Mouse (Mus musculus): ENCODE measurements around the gene Stambpl1. TPM values are rescaled to one million over a fixed set of nuclear protein-coding genes. Genes with fewer than 3 reads are reported as not detected.

Stambpl1 gene
- polyA plus RNA-seq (2015; fragmentation: Nextera tagmentation; extraction: Ambion mirVana): 13.2 and 13.7 TPM in 2 replicates

- H3K27me3 ChIP-seq: peaks cover 16% of the 10 kb centered on the region
- ATAC-seq (ENCODE audit: insufficient number of reproducible peaks, insufficient read depth, low FRiP score, low TSS enrichment, low read depth): peak; percentile 73
- H3K27ac ChIP-seq: peak within 1 kb of the TSS; percentile 71
- peaks cover 27% of the 10 kb centered on the region for H3K4me1 ChIP-seq
- H3K9me3 ChIP-seq: no peaks in the 10 kb centered on the region
- peak within 1 kb of the TSS; percentile 66 for H3K4me3 ChIP-seq
- WGBS: under 1% methylated on average over 62 of the region's 62 CpGs
- no peaks in the 10 kb centered on the region for H3K36me3 ChIP-seq
- peak within 1 kb of the TSS; percentile 87 for H3K4me2 ChIP-seq
- H3K9ac ChIP-seq: peak within 1 kb of the TSS; percentile 79
Observed at GRCm38 (mm10) chr19:34192008-34192963, at the start of gene Stambpl1. Stambpl1 (plus strand) TSS chr19:34192229.

- H3K4me1 ChIP-seq: peaks cover 2% of the 10 kb centered on the region
- 73% methylated on average over 4 of the region's 4 CpGs for WGBS
- H3K9ac ChIP-seq: no peak overlapping the region
- no peak overlapping the region for H3K27ac ChIP-seq
- no peaks in the 10 kb centered on the region for H3K9me3 ChIP-seq
- no peak for ATAC-seq (ENCODE audit: insufficient number of reproducible peaks, insufficient read depth, low FRiP score, low TSS enrichment, low read depth)
- H3K4me2 ChIP-seq: no peak overlapping the region
- no peaks in the 10 kb centered on the region for H3K36me3 ChIP-seq
- H3K4me3 ChIP-seq: no peak overlapping the region
- no peaks in the 10 kb centered on the region for H3K27me3 ChIP-seq
Observed at GRCm38 (mm10) chr19:34148421-34148820, 43.6 kb upstream of the Stambpl1 start.

- Histone ChIP-seq H3K4me1 (peaks cover 10% of the 10 kb centered on the region), H3K27ac (no peak overlapping the region), H3K9ac (no peak overlapping the region), H3K27me3 (no peaks in the 10 kb centered on the region), H3K9me3 (no peaks in the 10 kb centered on the region), H3K4me2 (no peak overlapping the region), H3K36me3 (no peaks in the 10 kb centered on the region), H3K4me3 (no peak overlapping the region)
- no peak for ATAC-seq (ENCODE audit: insufficient number of reproducible peaks, insufficient read depth, low FRiP score, low TSS enrichment, low read depth)
- 66% methylated on average over 1 of the region's 1 CpGs for WGBS
Observed at GRCm38 (mm10) chr19:34151909-34152308, 40.1 kb upstream of the Stambpl1 start.

GRCm38 (mm10) chr19:34153263-34154144, 38.5 kb upstream of the Stambpl1 start:
- no peaks in the 10 kb centered on the region for H3K9me3 ChIP-seq
- WGBS: 37% methylated on average over 6 of the region's 6 CpGs
- no peaks in the 10 kb centered on the region for H3K36me3 ChIP-seq
- no peak overlapping the region for H3K4me3 ChIP-seq
- ATAC-seq (ENCODE audit: insufficient number of reproducible peaks, insufficient read depth, low FRiP score, low TSS enrichment, low read depth): no peak
- no peak overlapping the region for H3K9ac ChIP-seq
- peaks cover 10% of the 10 kb centered on the region for H3K4me1 ChIP-seq
- H3K27me3 ChIP-seq: no peaks in the 10 kb centered on the region
- no peak overlapping the region for H3K27ac ChIP-seq
- H3K4me2 ChIP-seq: no peak overlapping the region

GRCm38 (mm10) chr19:34162693-34163092, 29.3 kb upstream of the Stambpl1 start:
- Histone ChIP-seq H3K9me3 (no peaks in the 10 kb centered on the region), H3K9ac (no peak overlapping the region), H3K27me3 (no peaks in the 10 kb centered on the region), H3K4me2 (no peak overlapping the region), H3K4me3 (no peak overlapping the region), H3K4me1 (no peaks in the 10 kb centered on the region), H3K27ac (no peak overlapping the region), H3K36me3 (no peaks in the 10 kb centered on the region)
- ATAC-seq (ENCODE audit: insufficient number of reproducible peaks, insufficient read depth, low FRiP score, low TSS enrichment, low read depth): no peak
- WGBS: 84% methylated on average over 5 of the region's 5 CpGs

GRCm38 (mm10) chr19:34165891-34166290, 26.1 kb upstream of the Stambpl1 start, which contains the start of gene Ankrd22:
Ankrd22 (minus strand) TSS chr19:34166053.
- no peaks in the 10 kb centered on the region for H3K4me1 ChIP-seq
- H3K27ac ChIP-seq: no peak within 1 kb of the TSS
- peak; percentile 32; the same call in 1 of the 2 replicates for ATAC-seq (ENCODE audit: insufficient number of reproducible peaks, insufficient read depth, low FRiP score, low TSS enrichment, low read depth)
- 56% methylated on average over 5 of the region's 5 CpGs for WGBS
- H3K27me3 ChIP-seq: no peaks in the 10 kb centered on the region
- H3K4me2 ChIP-seq: no peak within 1 kb of the TSS
- H3K9ac ChIP-seq: no peak within 1 kb of the TSS
- H3K36me3 ChIP-seq: no peaks in the 10 kb centered on the region
- H3K9me3 ChIP-seq: no peaks in the 10 kb centered on the region
- no peak within 1 kb of the TSS for H3K4me3 ChIP-seq

- Histone ChIP-seq H3K36me3 (no peaks in the 10 kb centered on the region), H3K4me1 (no peaks in the 10 kb centered on the region), H3K27me3 (no peaks in the 10 kb centered on the region), H3K4me3 (no peak overlapping the region), H3K9me3 (no peaks in the 10 kb centered on the region), H3K27ac (no peak overlapping the region), H3K4me2 (no peak overlapping the region), H3K9ac (no peak overlapping the region)
- 85% methylated on average over 4 of the region's 4 CpGs for WGBS
- no peak for ATAC-seq (ENCODE audit: insufficient number of reproducible peaks, insufficient read depth, low FRiP score, low TSS enrichment, low read depth)
Observed at GRCm38 (mm10) chr19:34166386-34166785, 25.6 kb upstream of the Stambpl1 start.

- Histone ChIP-seq H3K27ac (no peak overlapping the region; the same call in 1 of the 2 replicates), H3K4me3 (no peak overlapping the region), H3K9ac (no peak overlapping the region), H3K4me2 (no peak overlapping the region), H3K27me3 (no peaks in the 10 kb centered on the region), H3K36me3 (no peaks in the 10 kb centered on the region), H3K4me1 (no peaks in the 10 kb centered on the region), H3K9me3 (no peaks in the 10 kb centered on the region)
- WGBS: 52% methylated on average over 7 of the region's 7 CpGs
- no peak for ATAC-seq (ENCODE audit: insufficient number of reproducible peaks, insufficient read depth, low FRiP score, low TSS enrichment, low read depth)
Observed at GRCm38 (mm10) chr19:34167896-34168661, 23.9 kb upstream of the Stambpl1 start.

GRCm38 (mm10) chr19:34169121-34169520, 22.9 kb upstream of the Stambpl1 start:
- no peaks in the 10 kb centered on the region for H3K27me3 ChIP-seq
- H3K4me3 ChIP-seq: no peak overlapping the region
- H3K9me3 ChIP-seq: no peaks in the 10 kb centered on the region
- no peak overlapping the region for H3K9ac ChIP-seq
- no peak overlapping the region for H3K27ac ChIP-seq
- no peaks in the 10 kb centered on the region for H3K36me3 ChIP-seq
- ATAC-seq (ENCODE audit: insufficient number of reproducible peaks, insufficient read depth, low FRiP score, low TSS enrichment, low read depth): no peak
- no peak overlapping the region for H3K4me2 ChIP-seq
- no peaks in the 10 kb centered on the region for H3K4me1 ChIP-seq

GRCm38 (mm10) chr19:34171167-34171566, 20.9 kb upstream of the Stambpl1 start:
- no peak overlapping the region for H3K9ac ChIP-seq
- no peaks in the 10 kb centered on the region for H3K36me3 ChIP-seq
- H3K4me3 ChIP-seq: no peak overlapping the region
- H3K27ac ChIP-seq: no peak overlapping the region
- no peak for ATAC-seq (ENCODE audit: insufficient number of reproducible peaks, insufficient read depth, low FRiP score, low TSS enrichment, low read depth)
- WGBS: 56% methylated on average over 3 of the region's 3 CpGs
- H3K27me3 ChIP-seq: no peaks in the 10 kb centered on the region
- no peaks in the 10 kb centered on the region for H3K4me1 ChIP-seq
- no peaks in the 10 kb centered on the region for H3K9me3 ChIP-seq
- H3K4me2 ChIP-seq: no peak overlapping the region

GRCm38 (mm10) chr19:34174004-34174403, 18.0 kb upstream of the Stambpl1 start:
- WGBS: 21% methylated on average over 3 of the region's 3 CpGs

More at GRCm38 (mm10) chr19:34174004-34174403, 18.0 kb upstream of the Stambpl1 start:
- H3K27ac ChIP-seq: no peak overlapping the region
- H3K4me3 ChIP-seq: no peak overlapping the region
- no peak for ATAC-seq (ENCODE audit: insufficient number of reproducible peaks, insufficient read depth, low FRiP score, low TSS enrichment, low read depth)
- no peak overlapping the region for H3K4me2 ChIP-seq
- H3K36me3 ChIP-seq: no peaks in the 10 kb centered on the region
- no peaks in the 10 kb centered on the region for H3K27me3 ChIP-seq
- H3K9me3 ChIP-seq: no peaks in the 10 kb centered on the region
- H3K4me1 ChIP-seq: no peaks in the 10 kb centered on the region
- H3K9ac ChIP-seq: no peak overlapping the region
